Mouse (Mus musculus): Measurements from ENCODE around the gene Crkl. TPM values are rescaled to one million over a fixed set of nuclear protein-coding genes. Genes with fewer than 3 reads are reported as not detected.

Gene Crkl
- polyA plus RNA-seq, 1 experiment, result 35.7 TPM

DNA sequence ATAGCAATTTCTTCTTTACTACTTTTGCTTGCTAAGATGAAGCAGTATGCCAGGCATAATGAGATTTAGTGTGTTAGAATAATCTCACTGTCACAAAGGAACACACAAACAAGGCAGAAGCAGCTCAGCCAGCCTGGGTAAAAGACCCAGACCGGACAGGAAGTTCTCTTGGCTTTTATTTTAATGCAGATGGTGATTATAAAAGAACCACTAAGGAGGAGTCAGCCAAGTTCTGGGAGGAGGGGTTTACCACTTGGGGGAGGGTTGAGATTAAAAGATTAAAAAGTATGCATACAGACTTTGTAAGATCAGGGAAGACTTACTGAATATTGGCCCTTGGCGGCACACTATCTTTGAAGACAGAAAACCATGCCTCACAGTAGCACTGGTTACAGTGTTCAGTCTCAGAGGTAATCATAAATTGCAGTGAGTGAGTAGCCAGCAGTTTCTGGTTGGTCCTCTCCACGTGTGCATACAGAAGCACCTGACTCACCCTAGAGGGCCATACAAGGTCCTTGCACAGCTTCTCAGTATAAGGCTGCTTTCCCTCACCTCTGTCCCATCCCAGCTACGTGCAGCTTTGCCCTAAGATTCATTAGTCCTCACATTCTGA lies 26.6 kb downstream of the Crkl start:
- TF ChIP-seq CTCF (IDR thresholded peaks at IDR 0.05; ENCODE audit: borderline replicate concordance, insufficient read depth, low read length) (no peak), POLR2A (IDR thresholded peaks at IDR 0.05; ENCODE audit: low read depth, low read length) (no peak)
- H3K4me3 ChIP-seq (ENCODE audit: insufficient read depth, low read length), result no peak overlapping the region
- H3K4me1 ChIP-seq (ENCODE audit: control insufficient read depth, insufficient read depth, low read length), result no peaks in the 10 kb centered on the region
- H3K27ac ChIP-seq (ENCODE audit: insufficient read depth, low read length), result no peak overlapping the region

DNA sequence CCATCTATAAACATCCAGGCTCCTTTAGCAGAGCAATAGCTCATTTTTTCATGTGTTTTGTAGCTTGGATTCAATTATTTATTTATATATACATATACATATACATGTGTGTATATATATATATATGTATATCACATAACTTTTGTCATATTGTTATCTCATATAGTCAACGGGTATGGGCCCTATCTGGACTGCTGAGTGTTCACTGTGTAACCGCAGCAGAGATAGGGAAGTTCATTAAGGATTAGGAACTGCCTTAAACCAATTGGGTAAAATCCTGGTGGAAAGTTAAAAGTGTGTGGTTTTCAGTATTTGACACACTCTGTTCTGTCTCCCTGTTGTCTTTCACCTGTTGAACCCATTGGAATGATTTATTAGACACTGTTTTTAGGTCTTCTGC lies 29.7 kb downstream of the Crkl start:
- H3K4me3 ChIP-seq (ENCODE audit: insufficient read depth, low read length), result no peak overlapping the region
- H3K27ac ChIP-seq (ENCODE audit: insufficient read depth, low read length), result no peak overlapping the region
- peaks cover 2% of the 10 kb centered on the region for H3K4me1 ChIP-seq (ENCODE audit: control insufficient read depth, insufficient read depth, low read length)
- TF ChIP-seq POLR2A (IDR thresholded peaks at IDR 0.05; ENCODE audit: low read depth, low read length), result no peak
- no peak for TF ChIP-seq CTCF (IDR thresholded peaks at IDR 0.05; ENCODE audit: borderline replicate concordance, insufficient read depth, low read length)

DNA sequence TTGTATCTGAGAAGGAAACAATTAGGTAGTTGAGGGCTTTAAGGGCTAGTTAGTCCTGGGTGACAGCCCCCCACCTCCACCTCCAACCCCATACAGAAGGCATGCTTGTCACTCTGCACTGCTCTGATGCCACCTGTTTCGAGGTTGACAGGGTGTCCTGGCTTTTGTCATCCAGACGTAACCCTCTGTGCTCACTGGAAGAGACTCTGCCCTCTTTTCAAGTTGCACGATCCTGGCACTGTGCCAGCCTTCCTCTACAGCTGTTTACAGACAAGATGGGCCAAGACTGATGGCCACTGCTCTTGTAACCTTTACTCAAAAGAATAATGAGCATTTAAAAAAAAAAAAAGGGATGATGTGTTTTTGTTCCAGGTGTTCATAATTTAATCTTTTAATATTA lies 34.7 kb downstream of the Crkl start:
- peaks cover 2% of the 10 kb centered on the region for H3K4me1 ChIP-seq (ENCODE audit: control insufficient read depth, insufficient read depth, low read length)
- H3K4me3 ChIP-seq (ENCODE audit: insufficient read depth, low read length), result no peak overlapping the region
- TF ChIP-seq CTCF (IDR thresholded peaks at IDR 0.05; ENCODE audit: borderline replicate concordance, insufficient read depth, low read length) (no peak), POLR2A (IDR thresholded peaks at IDR 0.05; ENCODE audit: low read depth, low read length) (no peak)
- no peak overlapping the region for H3K27ac ChIP-seq (ENCODE audit: insufficient read depth, low read length)

DNA sequence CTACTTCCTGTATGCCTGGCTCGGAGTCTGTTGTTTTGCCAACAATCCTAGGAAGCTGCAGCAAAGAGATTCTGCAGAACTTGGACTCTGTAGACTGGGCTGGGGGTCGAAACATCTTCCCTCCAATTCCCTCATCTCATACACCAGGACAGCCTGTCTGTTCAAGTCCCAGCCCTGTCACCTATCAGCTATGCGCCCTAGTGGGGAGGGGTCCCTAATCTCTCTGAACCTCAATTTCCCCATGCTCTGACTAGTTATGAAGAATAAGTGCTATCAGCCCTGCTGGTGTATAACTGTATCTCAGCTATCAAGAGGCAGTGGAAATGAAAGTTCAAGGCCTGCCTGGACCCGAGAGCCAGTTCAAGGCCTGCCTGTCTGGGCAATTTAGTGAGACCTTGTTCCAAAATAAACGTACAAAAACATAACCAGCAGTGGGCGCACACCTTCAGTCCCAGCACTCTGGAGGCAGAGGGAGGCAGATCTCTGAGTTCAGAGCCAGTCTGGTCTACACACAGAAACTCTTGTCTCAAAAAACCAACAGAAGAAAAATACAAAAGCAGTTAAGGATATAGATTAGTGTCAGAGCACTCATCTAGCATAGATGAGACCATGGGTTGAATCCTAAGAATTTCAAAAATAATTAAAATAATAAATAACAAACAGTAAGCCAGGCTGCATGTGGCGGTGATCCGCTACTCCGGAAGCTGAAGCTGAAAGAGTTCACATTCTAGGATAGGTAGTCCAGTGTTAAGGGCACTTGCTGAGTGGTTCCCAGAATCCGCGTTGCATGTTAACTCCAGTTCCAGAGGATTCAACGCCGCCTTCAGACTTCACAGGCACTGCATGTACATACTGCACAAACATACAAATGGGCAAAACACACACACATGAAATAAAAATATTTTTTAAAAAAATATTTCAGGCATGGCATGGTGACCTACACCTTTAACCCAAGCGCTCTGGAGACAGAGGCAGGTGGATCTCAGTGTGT lies 37.0 kb downstream of the Crkl start:
- Histone ChIP-seq H3K27ac (ENCODE audit: insufficient read depth, low read length) (no peak overlapping the region), H3K4me3 (ENCODE audit: insufficient read depth, low read length) (no peak overlapping the region), H3K4me1 (ENCODE audit: control insufficient read depth, insufficient read depth, low read length) (peaks cover 2% of the 10 kb centered on the region)
- TF ChIP-seq CTCF (IDR thresholded peaks at IDR 0.05; ENCODE audit: borderline replicate concordance, insufficient read depth, low read length), result peak; percentile 19; the same call in 1 of the 2 replicates
- no peak for TF ChIP-seq POLR2A (IDR thresholded peaks at IDR 0.05; ENCODE audit: low read depth, low read length)

DNA sequence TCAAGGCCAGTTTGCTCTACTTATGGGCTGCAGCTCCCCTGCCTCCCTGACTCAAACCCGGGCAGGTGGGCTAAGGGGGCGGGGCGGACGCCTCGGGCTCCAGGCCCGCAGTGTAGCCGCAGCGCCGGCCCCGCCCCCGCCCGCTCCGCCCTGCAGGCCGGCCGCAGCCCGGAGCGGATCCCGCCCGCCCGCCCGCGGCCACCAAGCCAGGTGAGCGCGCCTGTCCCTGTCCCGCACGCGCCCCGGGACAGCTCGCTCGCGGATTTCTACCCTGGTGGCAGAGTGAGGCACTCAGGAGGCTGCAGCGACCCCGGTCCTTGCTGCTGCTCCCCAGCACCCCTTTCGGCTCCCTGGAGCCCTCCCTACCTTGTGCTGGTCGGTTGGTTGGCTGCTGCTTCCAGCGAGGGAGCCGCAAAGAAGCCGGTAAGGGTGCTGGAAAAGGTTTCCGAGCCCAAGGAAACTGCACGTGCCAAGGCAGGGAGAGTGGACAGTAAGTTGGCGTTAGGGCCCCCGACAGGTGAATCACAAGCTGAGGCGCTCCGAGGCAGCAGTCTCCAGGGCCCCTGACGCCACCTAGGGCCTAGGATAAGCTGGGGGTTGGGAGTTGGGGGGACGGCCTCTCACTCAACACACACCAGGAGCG lies 37.8 kb downstream of the Crkl start, which contains the start of gene Aifm3:
Gene Aifm3, plus strand, starts transcription at position 143 of the 643 bp plus-strand sequence.
- H3K4me1 ChIP-seq (ENCODE audit: control insufficient read depth, insufficient read depth, low read length), result peaks cover 2% of the 10 kb centered on the region
- H3K27ac ChIP-seq (ENCODE audit: insufficient read depth, low read length), result no peak within 1 kb of the TSS
- H3K4me3 ChIP-seq (ENCODE audit: insufficient read depth, low read length), result peak within 1 kb of the TSS; percentile 20; the same call in 1 of the 2 replicates
- TF ChIP-seq CTCF (IDR thresholded peaks at IDR 0.05; ENCODE audit: borderline replicate concordance, insufficient read depth, low read length) (no peak), POLR2A (IDR thresholded peaks at IDR 0.05; ENCODE audit: low read depth, low read length) (no peak)

DNA sequence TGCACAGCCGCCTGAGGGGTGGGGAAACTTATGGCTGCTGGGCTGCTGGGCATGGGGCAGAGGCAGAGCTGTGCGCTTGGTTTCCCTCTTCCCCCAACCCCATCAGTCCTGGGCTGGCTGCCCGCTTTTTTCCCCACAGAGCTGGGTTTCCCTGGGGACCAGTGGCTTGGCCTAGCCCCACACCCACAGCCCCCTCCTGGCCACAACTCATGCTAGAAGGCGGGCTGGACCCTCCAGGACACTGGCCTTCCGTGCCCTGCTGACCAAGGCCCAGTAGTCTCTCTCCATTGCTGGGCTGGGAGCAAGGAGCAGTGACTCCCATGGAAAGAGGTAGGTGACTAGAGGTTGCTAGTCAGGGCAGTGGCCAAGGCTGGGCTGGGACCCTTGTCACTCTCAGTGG lies 39.4 kb downstream of the Crkl start:
- Histone ChIP-seq H3K4me3 (ENCODE audit: insufficient read depth, low read length) (no peak overlapping the region), H3K27ac (ENCODE audit: insufficient read depth, low read length) (no peak overlapping the region), H3K4me1 (ENCODE audit: control insufficient read depth, insufficient read depth, low read length) (no peaks in the 10 kb centered on the region)
- TF ChIP-seq POLR2A (IDR thresholded peaks at IDR 0.05; ENCODE audit: low read depth, low read length) (no peak), CTCF (IDR thresholded peaks at IDR 0.05; ENCODE audit: borderline replicate concordance, insufficient read depth, low read length) (no peak)

DNA sequence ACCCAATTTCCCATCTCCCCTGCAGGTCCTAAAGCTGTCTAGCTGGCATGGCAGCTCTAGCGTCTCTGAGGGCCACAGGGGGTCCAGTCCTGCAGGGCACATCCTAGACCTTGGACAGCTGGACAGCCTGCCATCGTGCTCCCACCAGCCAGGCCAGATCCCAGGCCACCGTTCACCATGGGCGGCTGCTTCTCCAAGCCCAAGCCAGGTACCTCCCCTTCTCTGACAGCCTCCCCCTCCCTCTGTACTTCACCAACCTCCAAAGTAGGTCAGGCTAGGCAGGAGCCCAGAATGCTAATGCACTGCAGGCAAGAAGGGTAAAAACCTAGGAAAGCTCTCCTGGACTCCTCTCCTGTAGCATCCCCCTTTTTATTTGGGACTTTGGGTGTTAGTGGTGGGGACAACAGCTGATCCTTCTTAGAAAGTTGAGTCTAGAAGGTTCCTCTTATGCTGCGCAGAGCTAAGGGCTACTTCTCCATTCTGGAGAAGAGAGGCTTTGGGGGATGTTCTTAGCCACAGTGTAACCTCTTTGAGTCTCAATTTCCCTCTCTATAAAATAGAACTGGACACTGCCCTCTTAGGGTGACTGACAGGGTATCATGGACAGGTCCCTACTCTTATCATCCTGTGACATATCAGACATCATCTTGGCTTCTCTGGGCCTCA lies 40.2 kb downstream of the Crkl start:
- Histone ChIP-seq H3K27ac (ENCODE audit: insufficient read depth, low read length) (no peak overlapping the region), H3K4me1 (ENCODE audit: control insufficient read depth, insufficient read depth, low read length) (no peaks in the 10 kb centered on the region), H3K4me3 (ENCODE audit: insufficient read depth, low read length) (no peak overlapping the region)
- TF ChIP-seq CTCF (IDR thresholded peaks at IDR 0.05; ENCODE audit: borderline replicate concordance, insufficient read depth, low read length), result no peak
- no peak for TF ChIP-seq POLR2A (IDR thresholded peaks at IDR 0.05; ENCODE audit: low read depth, low read length)

DNA sequence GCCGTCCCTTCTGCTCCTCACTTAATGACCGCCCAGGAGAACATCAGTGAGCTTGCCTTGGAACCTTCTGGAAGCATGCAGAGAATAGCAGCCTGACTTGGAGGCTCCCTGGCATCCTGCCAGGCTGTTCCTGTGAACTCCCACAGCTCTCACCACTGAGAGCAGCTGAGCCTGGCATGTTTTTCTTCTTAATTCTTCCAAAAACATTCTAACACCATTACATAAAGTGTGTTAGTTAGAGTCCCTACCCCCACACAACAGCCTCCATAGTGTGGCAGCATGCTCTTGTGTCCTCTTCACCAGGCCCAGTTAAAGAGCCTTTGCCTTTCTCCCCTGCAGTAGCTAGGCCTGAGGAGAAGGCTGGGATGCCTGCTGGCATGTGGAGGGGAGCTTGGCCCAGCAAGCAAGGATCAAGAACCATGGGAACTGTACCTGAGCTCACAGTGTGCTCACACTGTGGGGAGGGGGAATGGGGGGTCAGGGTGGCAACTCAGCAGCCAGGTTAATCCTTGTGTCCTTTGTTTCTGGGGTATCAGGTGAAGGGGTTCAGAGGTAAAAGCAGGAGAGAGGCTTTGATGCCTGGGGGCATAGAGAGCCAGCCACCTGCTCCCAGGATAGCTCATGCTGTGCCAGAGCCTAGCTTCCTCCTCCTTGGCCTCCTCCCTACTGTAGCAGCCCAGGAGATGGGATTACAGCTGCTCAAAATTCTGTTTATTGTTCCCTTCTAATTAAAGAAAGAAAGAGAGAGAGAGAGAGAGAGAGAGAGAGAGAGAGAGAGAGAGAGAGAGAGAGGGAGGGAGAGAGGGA lies 44.9 kb downstream of the Crkl start:
- no peak overlapping the region for H3K27ac ChIP-seq (ENCODE audit: insufficient read depth, low read length)
- H3K4me3 ChIP-seq (ENCODE audit: insufficient read depth, low read length), result no peak overlapping the region
- H3K4me1 ChIP-seq (ENCODE audit: control insufficient read depth, insufficient read depth, low read length), result no peaks in the 10 kb centered on the region
- no peak for TF ChIP-seq POLR2A (IDR thresholded peaks at IDR 0.05; ENCODE audit: low read depth, low read length)

Measured in embryonic fibroblast, embryonic 13.5 days (primary cell).